ENCODE assay signal across 17 mouse cellular contexts in the genomic region with DNA sequence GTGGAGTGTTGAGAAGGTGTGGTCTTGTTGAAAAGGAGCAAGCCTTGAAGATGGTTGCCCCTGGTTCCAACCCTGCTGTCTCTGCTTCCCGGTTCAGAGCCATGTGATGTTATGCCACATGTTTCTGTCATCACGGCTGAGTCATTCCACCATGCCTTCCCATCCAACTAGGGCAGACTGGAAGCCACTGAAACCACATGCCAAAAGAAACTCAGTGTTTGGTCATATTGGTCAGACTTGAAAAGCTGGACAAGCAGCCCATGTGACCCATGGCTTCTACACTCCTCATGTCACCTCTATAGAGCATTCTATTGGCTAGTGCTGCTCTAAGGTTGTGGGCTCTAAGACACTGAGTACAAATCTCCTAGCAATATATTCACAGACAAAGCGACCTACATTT. TPM values are rescaled to one million over a fixed set of nuclear protein-coding genes. Genes with fewer than 3 reads are reported as not detected.
A peak's percentile ranks its signal among the peaks of the same experiment; 100 is the strongest.
DNase-seq lines count a peak whose midpoint lies in the region; TF ChIP-seq lines count a peak whose summit lies in the region.
"Had no signal": no experiment of that assay in that cellular context is flagged by ENCODE, and none has a peak within 500 bp of the region (broad histone marks: within the 10 kb centered on the region; RNA-seq: fewer than 3 reads in every experiment).

No protein-coding gene starts in this region.

- peaks cover 19% of the 10 kb centered on the region for H3K4me1 ChIP-seq in bone marrow macrophage, adult 2 months (ENCODE audit: control insufficient read depth, insufficient read depth, low read length)

- H3K4me3 ChIP-seq in bone marrow macrophage, adult 2 months (ENCODE audit: insufficient read depth, low read length) = no peak overlapping the region
- no peak overlapping the region for H3K4me3 ChIP-seq in gastrocnemius, adult 2 months
- H3K4me3 ChIP-seq: embryonic facial prominence, embryonic 12.5 days; forebrain, embryonic 13.5 days; heart, embryonic 12.5 days; hindbrain, embryonic 15.5 days had no signal

- no peak for TF ChIP-seq POLR2A in bone marrow macrophage, adult 2 months (IDR thresholded peaks at IDR 0.05; ENCODE audit: borderline replicate concordance, low read depth, low read length)

- intact Hi-C loops in gastrocnemius, adult 2 months (cut with DNase I) = no loop called here
- intact Hi-C loops in gastrocnemius, postnatal 36 days (cut with DNase I) = loop anchor here (10.0 kb wide), 1 partner anchor 765 kb away; no protein-coding TSS in a partner anchor

- peak; percentile 83 for DNase-seq in heart, adult 11 months
- DNase-seq in heart, postnatal 4 days = no peak
- peak; percentile 69 for DNase-seq in 416B (ENCODE audit: low read depth)
- peak; percentile 45 for DNase-seq in gonadal fat pad, adult 2 months (ENCODE audit: low read depth)
- no peak for DNase-seq in gastrocnemius, adult 2 months
- DNase-seq in gastrocnemius, postnatal 36 days = no peak
- no peak for DNase-seq in lung, postnatal 4 days
- DNase-seq: adrenal gland, postnatal 14 days; cerebellum, adult 11 months; cerebellum, adult 8-10 months; cerebellum, postnatal 14 days; forebrain, postnatal 0 days had no signal

- H3K27ac ChIP-seq in bone marrow macrophage, adult 2 months (ENCODE audit: insufficient read depth, low read depth, low read length) = peak overlapping the region; percentile 35
- no peak overlapping the region for H3K27ac ChIP-seq in gastrocnemius, adult 2 months
- H3K27ac ChIP-seq: embryonic facial prominence, embryonic 12.5 days; forebrain, embryonic 13.5 days; hindbrain, embryonic 15.5 days had no signal

- no peak for TF ChIP-seq CTCF in bone marrow macrophage, adult 2 months (IDR thresholded peaks at IDR 0.05; ENCODE audit: low read depth, low read length)
- no peak for TF ChIP-seq CTCF in gastrocnemius, adult 2 months (IDR thresholded peaks at IDR 0.05)

RNA-seq across cellular contexts. Expression of a gene that starts 41.5 kb away (rescaled TPM):
- 100 to 1,000 TPM; 107 to 115 TPM for total RNA-seq in heart, postnatal 4 days (2021)
- polyA plus RNA-seq in bone marrow macrophage, adult 2 months (2012; ENCODE audit: insufficient read depth, insufficient read length, missing spikeins) = 139 and 143 TPM in 2 replicates
- polyA plus RNA-seq in gonadal fat pad, adult 2 months (2012; rRNA removed) = 150 and 157 TPM in 2 replicates
- total RNA-seq in gastrocnemius, adult 2 months (2021) = 10 to 100 TPM; 29.4 to 35.2 TPM
- 10 to 100 TPM; 30.7 to 36.3 TPM for total RNA-seq in gastrocnemius, postnatal 36 days (2021)

Comparison
In these comparisons a context has a peak if more than half of its experiments do, and no peak if none do; other contexts are left out.
1. DNase-seq: peak in heart, adult 11 months (single experiment), 416B (single experiment) and gonadal fat pad, adult 2 months (single experiment); none in heart, postnatal 4 days (single experiment), gastrocnemius, adult 2 months (single experiment), gastrocnemius, postnatal 36 days (0 of 2) and lung, postnatal 4 days (0 of 2).